Mouse (Mus musculus) adrenal gland, adult 8-10 months (tissue): ENCODE data around the gene Trak2. TPM values are rescaled to one million over a fixed set of nuclear protein-coding genes. Genes with fewer than 3 reads are reported as not detected.
"Not testable (repeated sequence)": the region's sequence is repeated elsewhere in the genome, so short reads cannot be mapped to it uniquely, and the experiment has no call there.

Experiments
- DNase-seq: peaks from one replicate; pipeline ENCODE4 v3.0.0; 2022
- total RNA-seq, 4 experiments: library from RNA; stranded (reverse); gene quantifications; 2 replicates each; pipeline ENCODE4 v1.2.4; 2022

Trak2 gene
- total RNA-seq: 10 to 100 TPM; 53.2 to 85.3 (median 66.5) TPM

- peak; percentile 94 for DNase-seq
Measured at GRCm38 (mm10) chr1:58973366-58974221, at the start of gene Trak2, which contains the start of gene Stradb. TSS of gene Trak2 (minus strand) at chr1:58973430. TSS of gene Stradb (plus strand) at chr1:58973522.

- DNase-seq: no peak
Measured at GRCm38 (mm10) chr1:59021556-59021955, 48.3 kb upstream of the Trak2 start.

- DNase-seq: no peak
Measured at GRCm38 (mm10) chr1:59009250-59009649, 36.0 kb upstream of the Trak2 start.

- DNase-seq: no peak
Measured at GRCm38 (mm10) chr1:58995313-58995712, 22.1 kb upstream of the Trak2 start.

GRCm38 (mm10) chr1:58993723-58994122 is 20.5 kb upstream of the Trak2 start:
- DNase-seq: no peak

GRCm38 (mm10) chr1:58993144-58993543 is 19.9 kb upstream of the Trak2 start:
- DNase-seq: no peak

GRCm38 (mm10) chr1:58984586-58984985 is 11.4 kb upstream of the Trak2 start:
- no peak for DNase-seq

GRCm38 (mm10) chr1:58982276-58982675 is 9.0 kb upstream of the Trak2 start:
- no peak for DNase-seq

- no peak for DNase-seq
Measured at GRCm38 (mm10) chr1:58972851-58973365, 322 bp downstream of the Trak2 start.

GRCm38 (mm10) chr1:58971097-58971496 is 2.1 kb downstream of the Trak2 start:
- DNase-seq: no peak

GRCm38 (mm10) chr1:58970054-58970453 is 3.2 kb downstream of the Trak2 start:
- no peak for DNase-seq

GRCm38 (mm10) chr1:58967534-58967933 is 5.7 kb downstream of the Trak2 start:
- no peak for DNase-seq

GRCm38 (mm10) chr1:58962865-58963264 is 10.4 kb downstream of the Trak2 start:
- DNase-seq: no peak

- DNase-seq: no peak
Measured at GRCm38 (mm10) chr1:58962418-58962817, 10.8 kb downstream of the Trak2 start.

- DNase-seq: no peak
Measured at GRCm38 (mm10) chr1:58961152-58961893, 11.9 kb downstream of the Trak2 start.

GRCm38 (mm10) chr1:58959682-58960081 is 13.5 kb downstream of the Trak2 start:
- DNase-seq: no peak

GRCm38 (mm10) chr1:58958789-58959526 is 14.3 kb downstream of the Trak2 start:
- not testable (repeated sequence) for DNase-seq

GRCm38 (mm10) chr1:58957931-58958330 is 15.3 kb downstream of the Trak2 start:
- DNase-seq: no peak

- no peak for DNase-seq
Measured at GRCm38 (mm10) chr1:58956229-58956628, 17.0 kb downstream of the Trak2 start.

GRCm38 (mm10) chr1:58955716-58956115 is 17.5 kb downstream of the Trak2 start:
- no peak for DNase-seq

GRCm38 (mm10) chr1:58954578-58955410 is 18.4 kb downstream of the Trak2 start:
- no peak for DNase-seq
